Mouse (Mus musculus): ENCODE data around the gene Relt.

Relt gene

GRCm38 (mm10) chr7:100862828-100863638, at the start of gene Relt:
TSS of gene Relt (minus strand) at chr7:100863446.
- peak; percentile 98 for DNase-seq (ENCODE audit: low spot score)

- DNase-seq (ENCODE audit: low spot score) = no peak
These were observed 48.5 kb upstream of the Relt start for GRCm38 (mm10) chr7:100911791-100912190.

GRCm38 (mm10) chr7:100911246-100911770, 48.1 kb upstream of the Relt start:
- DNase-seq (ENCODE audit: low spot score) = no peak

- DNase-seq (ENCODE audit: low spot score) = peak; percentile 81
These were observed 45.3 kb upstream of the Relt start for GRCm38 (mm10) chr7:100908567-100908966.

- no peak for DNase-seq (ENCODE audit: low spot score)
These were observed 44.8 kb upstream of the Relt start for GRCm38 (mm10) chr7:100908061-100908460.

- DNase-seq (ENCODE audit: low spot score) = peak; percentile 88
These were observed 44.0 kb upstream of the Relt start for GRCm38 (mm10) chr7:100907231-100907630.

- DNase-seq (ENCODE audit: low spot score) = no peak
These were observed 43.0 kb upstream of the Relt start for GRCm38 (mm10) chr7:100906029-100906789.

- DNase-seq (ENCODE audit: low spot score) = no peak
These were observed 41.8 kb upstream of the Relt start for GRCm38 (mm10) chr7:100905037-100905436.

- DNase-seq (ENCODE audit: low spot score) = no peak
These were observed 41.4 kb upstream of the Relt start for GRCm38 (mm10) chr7:100904612-100905011.

- DNase-seq (ENCODE audit: low spot score) = no peak
These were observed 39.3 kb upstream of the Relt start for GRCm38 (mm10) chr7:100902451-100903137.

GRCm38 (mm10) chr7:100897828-100898227, 34.6 kb upstream of the Relt start:
- DNase-seq (ENCODE audit: low spot score) = no peak

- no peak for DNase-seq (ENCODE audit: low spot score)
These were observed 31.6 kb upstream of the Relt start for GRCm38 (mm10) chr7:100894833-100895226.

- DNase-seq (ENCODE audit: low spot score) = peak; percentile 71
These were observed 31.0 kb upstream of the Relt start for GRCm38 (mm10) chr7:100894057-100894832.

GRCm38 (mm10) chr7:100893249-100894056, 30.2 kb upstream of the Relt start:
- peak; percentile 79 for DNase-seq (ENCODE audit: low spot score)

GRCm38 (mm10) chr7:100886535-100886934, 23.3 kb upstream of the Relt start:
- DNase-seq (ENCODE audit: low spot score) = peak; percentile 73

- no peak for DNase-seq (ENCODE audit: low spot score)
These were observed 21.2 kb upstream of the Relt start for GRCm38 (mm10) chr7:100884460-100884859.

- DNase-seq (ENCODE audit: low spot score) = no peak
These were observed 18.7 kb upstream of the Relt start for GRCm38 (mm10) chr7:100881950-100882349.

GRCm38 (mm10) chr7:100881531-100881930, 18.3 kb upstream of the Relt start:
- DNase-seq (ENCODE audit: low spot score) = no peak

GRCm38 (mm10) chr7:100879595-100879994, 16.3 kb upstream of the Relt start:
- peak; percentile 93 for DNase-seq (ENCODE audit: low spot score)

- no peak for DNase-seq (ENCODE audit: low spot score)
These were observed 13.5 kb upstream of the Relt start for GRCm38 (mm10) chr7:100876771-100877170.

- no peak for DNase-seq (ENCODE audit: low spot score)
These were observed 13.0 kb upstream of the Relt start for GRCm38 (mm10) chr7:100876293-100876692.

All from testis, postnatal 10 days (tissue).